Mouse (Mus musculus) telencephalon, adult 2 months (tissue): ENCODE measurements at regions not wholly inside any gene's neighbourhood (a gene's known extent, or its start where the extent isn't known, plus 50 kb on each side); places are given as distances from the start of the nearest gene placed in this dataset.
A peak's percentile ranks its signal among the peaks of the same experiment; 100 is the strongest.

Experiments used
- DNase-seq: peaks from one replicate; pipeline ENCODE4 v3.0.0-alpha.2; 2011; ENCODE audit warnings: low read depth, low spot score

DNA sequence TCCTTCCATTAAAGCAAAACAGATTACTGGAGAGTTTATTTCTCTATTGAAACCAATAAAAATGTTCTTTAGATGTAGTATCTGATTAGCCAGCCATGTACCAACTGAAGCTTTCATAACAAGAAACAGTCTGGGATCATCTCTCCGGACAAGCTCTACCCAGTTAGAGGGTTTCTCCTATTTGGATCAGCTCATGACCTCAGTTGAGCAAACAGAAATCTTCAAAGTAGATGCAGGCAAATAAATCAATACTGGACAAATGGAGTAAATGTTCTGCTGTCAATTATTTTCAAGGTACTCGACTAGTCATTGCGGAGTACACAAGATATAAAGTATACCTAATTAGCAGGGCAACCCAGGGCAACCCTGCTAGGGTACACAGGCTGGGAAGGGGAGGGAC lies 67.4 kb downstream of the Avpr1a start:
- DNase-seq = no peak

DNA sequence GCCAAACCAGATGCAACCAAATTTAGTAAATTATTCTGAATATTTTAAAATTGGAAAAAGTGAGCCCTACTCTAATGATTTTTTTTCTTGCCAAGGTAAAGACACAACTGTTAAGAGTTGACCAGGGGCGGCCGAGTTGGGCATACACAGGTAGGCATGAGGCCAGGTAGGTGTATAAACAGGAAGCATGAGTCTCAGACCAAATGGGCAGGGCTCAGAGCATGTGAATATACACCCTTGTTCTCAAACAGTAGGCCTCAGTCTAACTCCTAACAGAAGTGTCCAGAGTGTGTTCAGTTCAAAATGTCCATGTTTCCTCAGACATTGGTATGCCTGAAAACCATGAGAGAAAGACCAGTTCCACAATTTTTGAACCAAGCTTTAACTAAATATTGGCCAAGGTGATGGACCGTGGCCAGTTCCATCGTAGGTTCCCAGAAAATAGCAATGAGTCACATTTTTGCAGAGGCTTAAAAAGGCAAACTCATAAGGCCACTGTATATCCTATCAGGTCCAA lies 71.0 kb downstream of the Avpr1a start:
- no peak for DNase-seq

- no peak for DNase-seq
Observed at GRCm38 (mm10) chr10:122519981-122520380, 71.7 kb downstream of the Avpr1a start.

- no peak for DNase-seq
Observed at GRCm38 (mm10) chr10:122522631-122523030, 74.3 kb downstream of the Avpr1a start.

- no peak for DNase-seq
Observed at GRCm38 (mm10) chr10:122525360-122525759, 77.1 kb downstream of the Avpr1a start.

DNA sequence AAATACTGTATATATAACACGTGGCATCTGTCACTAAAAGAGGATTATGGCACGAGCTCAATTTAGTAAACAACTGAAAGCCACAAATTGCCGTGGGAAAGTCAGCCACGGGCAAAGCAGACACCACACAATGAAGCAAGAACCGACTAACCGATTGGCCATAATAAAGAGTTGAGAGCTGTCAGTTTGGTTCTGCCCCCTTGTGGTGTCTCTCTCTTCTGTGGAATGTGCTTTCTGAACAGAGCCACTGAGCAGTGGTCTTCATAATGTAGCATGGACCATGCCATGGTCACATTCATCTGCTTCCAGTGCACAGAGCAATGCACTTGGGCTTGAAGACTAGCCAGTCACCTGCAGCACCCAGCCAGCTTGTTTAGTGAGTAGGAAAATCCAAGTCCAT lies 77.5 kb downstream of the Avpr1a start:
- DNase-seq = no peak

GRCm38 (mm10) chr10:122528222-122528621 lies 79.9 kb downstream of the Avpr1a start:
- no peak for DNase-seq

- peak; percentile 43 for DNase-seq
Observed at GRCm38 (mm10) chr10:122528973-122529703, 80.8 kb downstream of the Avpr1a start.

DNA sequence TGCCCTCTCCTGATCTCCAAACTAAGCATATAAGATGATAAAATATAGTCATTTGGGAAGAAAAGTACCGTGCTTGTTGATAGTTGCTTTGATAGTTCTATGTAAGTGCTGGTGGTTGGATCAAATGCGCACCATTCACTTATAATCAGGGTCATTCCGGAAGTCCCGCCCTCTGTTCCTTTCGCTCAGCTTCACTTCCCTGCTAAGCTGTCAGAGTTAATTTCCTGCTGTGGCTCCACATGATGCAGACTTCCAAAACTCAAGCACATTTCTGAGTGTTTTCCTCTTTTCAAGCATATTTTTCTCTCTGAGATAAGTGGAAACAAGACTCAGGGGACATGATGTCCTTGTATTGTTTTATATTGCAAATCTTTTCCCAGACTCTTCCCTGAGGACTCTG lies 86.4 kb downstream of the Avpr1a start:
- DNase-seq = no peak

GRCm38 (mm10) chr10:122535137-122535536 lies 86.8 kb downstream of the Avpr1a start:
- DNase-seq = no peak

GRCm38 (mm10) chr10:122539655-122540054 lies 91.4 kb downstream of the Avpr1a start:
- no peak for DNase-seq

GRCm38 (mm10) chr10:122542573-122542972 lies 94.3 kb downstream of the Avpr1a start:
- DNase-seq = no peak

DNA sequence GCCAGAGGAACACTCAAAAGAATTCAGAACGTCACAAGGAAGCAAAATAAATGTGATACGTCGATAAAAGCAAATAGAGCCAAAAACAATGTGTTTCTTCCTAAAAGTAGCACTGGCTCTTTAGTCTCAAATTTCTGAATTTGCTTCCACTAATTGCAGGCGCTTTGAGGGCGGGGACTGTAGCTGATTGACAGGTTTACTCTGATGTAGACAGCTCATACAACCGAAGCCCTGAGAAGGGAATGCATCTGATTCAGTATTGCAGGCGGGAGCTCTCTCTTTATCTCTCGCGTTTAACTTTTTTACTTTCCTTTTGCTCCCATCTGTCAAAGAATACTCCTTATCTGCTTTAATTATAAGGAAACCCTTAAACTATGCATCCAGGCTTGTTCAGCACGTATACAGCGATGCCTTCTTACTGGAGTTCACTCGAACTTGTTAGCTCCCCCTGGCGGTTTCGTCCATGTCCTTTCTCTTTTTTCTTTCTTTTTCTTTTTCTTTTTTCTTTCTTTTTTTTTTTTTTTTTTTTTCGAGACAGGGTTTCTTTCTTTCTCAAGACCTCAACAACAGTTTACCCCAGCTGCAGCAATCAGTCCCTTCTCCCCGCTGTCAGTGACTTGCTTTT lies 95.9 kb downstream of the Avpr1a start:
- DNase-seq = peak; percentile 53

GRCm38 (mm10) chr10:122545029-122545428 lies 96.7 kb downstream of the Avpr1a start:
- DNase-seq = no peak

DNA sequence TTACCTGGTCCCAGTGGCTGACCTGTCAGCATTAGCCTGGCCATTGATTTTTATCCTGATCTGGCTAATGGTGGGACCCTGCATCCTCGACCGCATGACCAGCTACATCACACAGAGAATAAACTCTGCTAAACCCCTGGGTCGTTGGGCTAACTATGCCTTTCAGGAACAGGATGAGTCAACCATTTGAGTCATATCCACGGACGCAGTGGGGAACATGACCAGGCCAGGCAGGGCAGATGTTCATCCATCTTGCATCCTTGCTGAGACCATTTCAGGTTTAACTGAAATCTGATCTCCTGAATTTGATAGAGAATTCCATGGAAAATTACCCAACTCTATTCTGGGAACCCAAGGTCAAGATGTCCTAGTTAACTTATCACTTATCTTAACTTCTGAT lies 103.3 kb downstream of the Avpr1a start:
- DNase-seq = no peak

DNA sequence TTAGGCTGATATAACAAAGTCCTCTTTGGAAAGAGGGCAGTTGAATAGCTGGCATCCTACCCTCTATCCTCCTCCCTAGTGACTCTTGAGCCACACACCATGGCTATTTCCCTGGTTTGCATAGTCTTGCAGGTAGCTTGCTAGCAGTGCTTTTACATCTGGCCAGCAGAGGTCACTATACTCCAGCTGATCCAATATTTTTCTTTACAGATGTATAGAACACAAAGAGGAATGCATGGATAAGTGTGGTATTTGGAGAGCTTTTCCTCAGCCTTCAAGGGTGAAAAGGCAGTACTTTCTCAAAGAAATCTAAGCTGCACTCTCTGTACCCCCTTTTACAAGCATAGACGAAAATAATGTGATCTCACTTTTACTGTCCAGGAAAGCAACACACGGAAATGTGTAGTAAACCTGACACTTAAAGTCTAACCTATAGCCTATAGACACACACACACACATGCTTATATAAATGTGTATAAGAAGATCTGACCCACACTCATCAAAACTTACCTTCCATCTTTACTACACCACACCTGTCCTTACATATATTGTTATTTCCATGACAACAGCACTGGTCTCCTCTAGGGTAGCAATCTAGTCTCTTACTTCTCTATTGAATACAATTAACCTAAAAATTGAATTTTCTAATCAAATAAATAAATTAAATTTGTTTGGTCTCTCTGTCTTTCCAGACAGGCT lies 105.0 kb downstream of the Avpr1a start:
- no peak for DNase-seq

GRCm38 (mm10) chr10:122553851-122554250 lies 105.6 kb downstream of the Avpr1a start:
- DNase-seq = no peak

DNA sequence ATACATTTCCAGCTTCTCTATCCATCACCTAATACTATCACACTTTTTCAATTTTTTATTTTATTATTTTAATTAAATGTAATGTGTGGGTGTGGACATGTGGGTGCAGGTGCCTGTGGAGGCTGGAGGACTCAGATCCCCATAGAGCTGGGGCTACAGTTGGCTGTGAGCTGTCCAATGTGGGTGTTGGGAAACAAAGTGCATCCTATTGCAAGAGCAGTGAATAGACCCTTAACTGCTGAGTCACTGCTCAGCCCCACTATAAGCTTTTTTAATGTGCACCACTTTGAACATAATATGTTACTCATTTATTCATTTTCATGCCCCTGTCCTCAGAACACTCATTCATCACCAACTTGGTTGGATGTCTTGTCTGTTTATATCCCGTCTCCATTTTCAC lies 110.4 kb downstream of the Avpr1a start:
- no peak for DNase-seq

- DNase-seq = no peak
Observed at GRCm38 (mm10) chr10:122560001-122560695, 111.8 kb downstream of the Avpr1a start.

GRCm38 (mm10) chr10:122561924-122562323 lies 113.6 kb downstream of the Avpr1a start:
- no peak for DNase-seq

- DNase-seq = no peak
Observed at GRCm38 (mm10) chr10:122562542-122562941, 114.2 kb downstream of the Avpr1a start.

DNA sequence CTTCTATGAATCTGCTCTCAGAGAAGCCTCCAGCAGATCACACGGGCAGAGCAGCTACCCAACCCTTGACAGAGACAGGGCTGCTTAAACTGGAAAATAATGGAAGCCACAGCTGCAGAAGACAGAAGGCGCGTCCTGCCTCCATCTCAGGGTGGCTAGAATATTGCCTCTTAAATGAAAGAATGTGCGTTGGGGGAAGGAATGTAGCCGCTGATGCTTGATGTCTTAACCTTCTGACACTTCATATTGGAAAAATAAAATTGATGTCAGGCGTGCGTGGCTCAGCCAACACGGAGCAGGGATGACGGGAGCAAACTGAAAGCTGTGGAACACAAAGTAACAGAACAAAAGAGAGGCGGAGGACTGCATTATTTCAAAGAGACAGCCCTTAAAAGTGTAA lies 114.6 kb upstream of the Ppm1h start:
- no peak for DNase-seq
